Mouse (Mus musculus) liver, adult 2 months (tissue): ENCODE measurements around the gene Ugt2a2. TPM values are rescaled to one million over a fixed set of nuclear protein-coding genes. Genes with fewer than 3 reads are reported as not detected.
"Not testable (repeated sequence)": the region's sequence is repeated elsewhere in the genome, so short reads cannot be mapped to it uniquely, and the experiment has no call there.

Source experiments
- DNase-seq: peaks from one replicate; pipeline ENCODE4 v3.0.0-alpha.2; 2011; ENCODE audit warnings: low read depth, low spot score; ENCODE audit errors: extremely low read depth
- H3K27ac ChIP-seq: fragments of 200-500 bp; replicated peaks from 2 replicates; pipeline ENCODE4 v1.5.1; 2012; ENCODE audit warnings: low read depth, mild to moderate bottlenecking, control low read depth, inconsistent platforms, low read length; ENCODE audit not compliant: insufficient read depth
- H3K27me3 ChIP-seq: fragments of 200-500 bp; 2 replicates; pipeline ENCODE4 v1.6.1; 2012; ENCODE audit warnings: mild to moderate bottlenecking, moderate library complexity, low read length, inconsistent platforms; ENCODE audit not compliant: control insufficient read depth, insufficient read depth
- H3K36me3 ChIP-seq: fragments of 200-500 bp; 2 replicates; pipeline ENCODE4 v1.6.1; 2012; ENCODE audit warnings: low read length, inconsistent platforms; ENCODE audit not compliant: control insufficient read depth, insufficient read depth
- H3K4me1 ChIP-seq: fragments of 200-500 bp; 2 replicates; pipeline ENCODE4 v1.6.1; 2011; ENCODE audit warnings: low read length; ENCODE audit not compliant: control insufficient read depth, insufficient read depth
- H3K4me3 ChIP-seq: fragments of 200-500 bp; 2 replicates; pipeline ENCODE4 v1.5.1; 2011; ENCODE audit warnings: low read depth, mild to moderate bottlenecking, control low read depth, low read length, moderate library complexity; ENCODE audit not compliant: insufficient read depth
- H3K79me2 ChIP-seq: fragments of 200-500 bp; 2 replicates; pipeline ENCODE4 v1.6.1; 2012; ENCODE audit warnings: inconsistent platforms, mild to moderate bottlenecking, low read length, moderate library complexity; ENCODE audit not compliant: control insufficient read depth, insufficient read depth
- H3K9ac ChIP-seq: fragments of 200-500 bp; 2 replicates; pipeline ENCODE4 v1.6.1; 2012; ENCODE audit warnings: low read depth, mild to moderate bottlenecking, control low read depth, inconsistent platforms, low read length
- CTCF ChIP-seq: fragments of 200-500 bp; IDR thresholded peaks from 2 replicates; pipeline ENCODE4 v1.5.1; 2011; ENCODE audit warnings: low read depth, low read length, control low read depth
- POLR2A ChIP-seq: fragments of 200-500 bp; IDR thresholded peaks from 2 replicates; pipeline ENCODE4 v1.6.1; 2011; ENCODE audit warnings: low read length, control low read depth; ENCODE audit not compliant: insufficient read depth; ENCODE audit errors: extremely low read depth
- WGBS: fragments of 180-500 bp; shearing (Covaris S2); methylation state at CpG from one replicate; pipeline ENCODE4 v1.1.7; 2018; 5-methylcytosine and 5-hydroxymethylcytosine counted together
- polyA plus RNA-seq: library from polyadenylated mRNA; depleted of rRNA; stranded (reverse); fragments of >200 nt; gene quantifications from 2 replicates; pipeline ENCODE4 v1.2.3, GENCODE M21; 2012; rRNA removed
- total RNA-seq: library from RNA; depleted of rRNA; stranded (reverse); fragments of >200 nt; gene quantifications from 2 replicates; pipeline ENCODE4 v1.2.3, GENCODE M21; 2014; rRNA removed

Ugt2a2 gene
- total and polyA plus RNA-seq, 2 experiments: not detected

DNA sequence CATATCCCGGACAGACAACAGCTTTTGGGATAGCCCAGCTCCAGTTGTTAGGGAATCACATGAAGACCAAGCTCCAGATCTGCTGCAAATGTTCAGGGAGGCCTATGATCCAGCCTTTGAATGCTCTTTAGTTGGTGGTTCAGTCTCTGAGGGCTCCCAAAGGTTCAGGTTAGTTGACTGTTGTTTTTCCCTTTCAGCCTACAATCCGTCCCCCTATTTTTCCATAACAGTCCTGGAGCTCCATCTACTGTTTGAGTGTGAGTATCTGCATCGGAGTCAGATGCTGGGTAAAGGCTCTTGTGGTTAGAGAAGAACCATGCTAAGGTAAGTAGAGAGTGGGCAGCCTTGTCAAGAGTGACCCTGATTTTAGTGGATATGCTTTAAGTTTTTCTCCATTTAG, 45.8 kb downstream of the Ugt2a2 start:
- no peak overlapping the region for H3K4me3 ChIP-seq
- WGBS: 31% methylated on average over 3 of the region's 3 CpGs
- TF ChIP-seq POLR2A: no peak
- TF ChIP-seq CTCF: no peak
- peak; percentile 73 for DNase-seq
- H3K27me3 ChIP-seq: no peaks in the 10 kb centered on the region
- H3K79me2 ChIP-seq: no peaks in the 10 kb centered on the region; the same call in 1 of the 2 replicates
- no peaks in the 10 kb centered on the region for H3K4me1 ChIP-seq
- peak overlapping the region; percentile 89 for H3K27ac ChIP-seq
- no peaks in the 10 kb centered on the region for H3K36me3 ChIP-seq
- peak overlapping the region; percentile 68 for H3K9ac ChIP-seq

DNA sequence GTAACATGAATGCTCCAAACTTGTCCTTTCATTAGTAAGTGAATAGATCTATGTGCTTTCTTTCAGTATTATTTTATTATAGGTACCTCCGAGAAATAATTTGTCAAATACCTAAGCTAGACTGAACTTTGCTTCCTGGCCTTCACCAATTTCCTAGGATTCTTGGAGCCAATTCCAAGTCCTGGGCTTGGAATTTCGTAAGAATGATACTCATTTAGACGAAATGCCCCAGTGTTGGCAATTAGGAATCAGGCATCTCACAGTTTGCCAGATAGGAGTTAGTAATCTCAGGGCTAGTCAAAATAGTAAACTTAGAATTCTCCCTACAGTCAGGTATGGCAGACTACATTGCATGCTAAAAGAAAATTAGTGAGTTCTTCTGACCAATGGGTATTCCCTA, 56.4 kb downstream of the Ugt2a2 start:
- DNase-seq: peak; percentile 63
- Histone ChIP-seq H3K27ac (no peak overlapping the region), H3K9ac (no peak overlapping the region), H3K36me3 (no peaks in the 10 kb centered on the region), H3K4me3 (no peak overlapping the region), H3K27me3 (no peaks in the 10 kb centered on the region), H3K79me2 (no peaks in the 10 kb centered on the region), H3K4me1 (peaks cover 7% of the 10 kb centered on the region; the same call in 1 of the 2 replicates)
- WGBS: 20% methylated on average over 3 of the region's 3 CpGs
- TF ChIP-seq CTCF (no peak), POLR2A (no peak)

DNA sequence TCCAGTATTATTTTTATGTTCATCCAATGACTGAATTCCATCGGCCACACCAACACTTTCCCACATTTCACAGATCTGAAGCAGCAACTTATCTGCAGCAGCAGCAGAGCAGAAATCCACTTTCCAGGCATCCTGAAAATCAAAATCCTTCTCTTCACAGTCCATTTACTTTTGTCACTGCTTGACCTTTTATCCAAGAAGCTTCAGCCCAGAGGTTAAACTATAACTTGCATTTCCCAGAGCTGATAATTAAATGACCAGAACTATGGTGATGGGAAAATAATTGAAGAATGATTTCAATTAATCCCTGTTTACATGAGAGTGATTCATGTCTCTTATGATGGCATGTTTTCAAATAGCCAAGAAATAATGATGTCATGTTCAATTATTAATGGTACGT, 58.0 kb downstream of the Ugt2a2 start, which contains the start of gene Ugt2b38:
TSS of gene Ugt2b38 (minus strand) at position 163 of the 400 bp plus-strand sequence.
- not testable (repeated sequence) for H3K9ac ChIP-seq, DNase-seq, H3K4me3 ChIP-seq, H3K36me3 ChIP-seq, H3K4me1 ChIP-seq, H3K27me3 ChIP-seq, H3K79me2 ChIP-seq, H3K27ac ChIP-seq
- 79% methylated on average over 2 of the region's 2 CpGs for WGBS

Other genes starting within 250 kb of the Ugt2a2 start
- gene Ugt2b37, start 227.5 kb downstream of the Ugt2a2 start, total RNA-seq: 5.4 and 23.8 TPM in 2 replicates
- gene Ugt2b37, start 227.5 kb downstream of the Ugt2a2 start, polyA plus RNA-seq: 1.7 and 3.0 TPM in 2 replicates
- gene Ugt2a3, start 145.1 kb downstream of the Ugt2a2 start, total RNA-seq: 509 and 549 TPM in 2 replicates
- 108 and 121 TPM in 2 replicates for gene Ugt2a3, start 145.1 kb downstream of the Ugt2a2 start, polyA plus RNA-seq
- gene Ugt2b38, start 58.1 kb downstream of the Ugt2a2 start, total RNA-seq: 3.0 and 3.7 TPM in 2 replicates
- gene Ugt2b38, start 58.1 kb downstream of the Ugt2a2 start, polyA plus RNA-seq: 0.05 and 1.4 TPM in 2 replicates
- not detected in 2 replicates for gene Gm43638, start 4.5 kb upstream of the Ugt2a2 start, total RNA-seq
- not detected in 2 replicates for gene Gm43638, start 4.5 kb upstream of the Ugt2a2 start, polyA plus RNA-seq
- gene Ugt2a1, start 8.6 kb upstream of the Ugt2a2 start, total RNA-seq: not detected in 2 replicates
- gene Ugt2a1, start 8.6 kb upstream of the Ugt2a2 start, polyA plus RNA-seq: not detected in 2 replicates
- 21.9 and 36.1 TPM in 2 replicates for gene Sult1b1, start 55.9 kb upstream of the Ugt2a2 start, total RNA-seq
- 1.9 and 3.7 TPM in 2 replicates for gene Sult1b1, start 55.9 kb upstream of the Ugt2a2 start, polyA plus RNA-seq
- 141 and 268 TPM in 2 replicates for gene Sult1d1, start 86.8 kb upstream of the Ugt2a2 start, total RNA-seq
- 6.7 and 10.2 TPM in 2 replicates for gene Sult1d1, start 86.8 kb upstream of the Ugt2a2 start, polyA plus RNA-seq
- 0.09 and 0.20 TPM in 2 replicates for gene Sult1e1, start 109.3 kb upstream of the Ugt2a2 start, total RNA-seq
- gene Sult1e1, start 109.3 kb upstream of the Ugt2a2 start, polyA plus RNA-seq: 0.49 TPM in 1 of 2 replicates, not detected in the other
- gene Csn1s1, start 183.9 kb upstream of the Ugt2a2 start, total RNA-seq: not detected in 2 replicates
- gene Csn1s1, start 183.9 kb upstream of the Ugt2a2 start, polyA plus RNA-seq: not detected in 2 replicates
- gene Csn2, start 217.4 kb upstream of the Ugt2a2 start, total RNA-seq: not detected in 2 replicates
- gene Csn2, start 217.4 kb upstream of the Ugt2a2 start, polyA plus RNA-seq: 0.14 TPM in 1 of 2 replicates, not detected in the other